Mouse (Mus musculus): Measurements from ENCODE around the gene Gm5460. TPM values are rescaled to one million over a fixed set of nuclear protein-coding genes. Genes with fewer than 3 reads are reported as not detected.

Gm5460 gene
- polyA plus RNA-seq, 1 experiment from 2014 or later: not detected

DNA sequence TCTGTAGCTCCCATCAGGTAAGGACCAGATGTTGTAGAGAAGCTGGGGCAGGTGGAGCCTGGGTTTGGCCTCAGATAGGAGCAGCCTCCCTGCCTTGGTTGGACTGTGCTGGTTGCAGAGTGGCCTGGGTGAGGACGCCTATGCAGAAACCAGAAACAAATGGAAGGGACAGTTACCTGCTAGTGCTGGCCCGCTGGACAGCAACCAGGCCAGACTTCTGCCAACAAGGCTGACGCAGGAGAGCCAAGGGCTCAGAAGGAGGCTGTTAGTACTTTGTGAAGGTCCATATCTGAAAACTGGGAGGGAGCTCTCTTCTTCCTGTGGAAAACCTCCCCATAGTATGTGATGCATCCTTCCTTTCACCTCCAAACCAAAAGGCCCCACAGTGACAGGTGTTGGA is 26.8 kb downstream of the Gm5460 start:
- ATAC-seq (ENCODE audit: low read depth): no peak
- no peak overlapping the region for H3K4me3 ChIP-seq (ENCODE audit: low read depth, low read length)
- H3K4me1 ChIP-seq (ENCODE audit: control insufficient read depth, insufficient read depth, low read length): no peaks in the 10 kb centered on the region
- WGBS: 84% methylated on average over 3 of the region's 3 CpGs
- H3K4me2 ChIP-seq (ENCODE audit: low read depth, low read length): no peak overlapping the region
- no peaks in the 10 kb centered on the region for H3K27me3 ChIP-seq (ENCODE audit: control insufficient read depth, insufficient read depth, low read length)
- H3K9ac ChIP-seq (replicated peaks; ENCODE audit: low read depth, low read length): no peak overlapping the region
- H3K9me3 ChIP-seq (ENCODE audit: control insufficient read depth, low read length): no peaks in the 10 kb centered on the region
- H3K36me3 ChIP-seq (ENCODE audit: control insufficient read depth, insufficient read depth, low read length): no peaks in the 10 kb centered on the region
- no peak overlapping the region for H3K27ac ChIP-seq (ENCODE audit: low read depth, low read length)

DNA sequence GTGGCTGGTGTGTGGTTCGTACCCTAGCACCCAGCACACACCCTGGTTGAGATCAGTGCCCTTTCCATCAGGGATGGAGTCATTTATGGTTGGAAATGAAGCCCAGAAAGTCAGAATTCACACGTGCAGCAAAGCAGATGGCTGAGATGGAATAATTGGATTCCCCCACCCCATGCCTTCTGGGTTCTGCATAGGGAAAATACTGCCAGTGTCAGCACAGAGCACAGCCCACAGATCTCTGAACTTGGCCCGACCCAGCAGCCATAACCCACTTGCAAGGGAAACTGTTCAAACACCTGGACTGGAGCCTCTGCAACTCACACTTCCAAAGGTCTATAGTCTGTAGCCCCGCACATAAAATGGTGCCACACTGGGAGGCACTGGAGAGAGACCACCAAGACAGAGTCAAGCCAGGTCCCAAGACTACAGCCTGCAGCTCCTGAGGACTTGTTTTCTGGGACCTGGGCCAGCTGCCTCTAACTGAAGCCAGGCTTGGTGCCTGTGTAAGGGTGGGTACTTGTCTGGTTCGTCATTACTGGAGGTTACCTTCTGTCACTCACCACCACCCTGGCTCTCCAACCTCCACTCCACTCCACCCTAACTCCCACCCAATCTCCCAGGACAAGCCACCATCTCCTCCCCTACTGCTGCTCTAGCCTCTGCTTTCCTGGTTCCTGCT is 33.7 kb downstream of the Gm5460 start:
- Histone ChIP-seq H3K9me3 (ENCODE audit: control insufficient read depth, low read length) (no peaks in the 10 kb centered on the region), H3K27ac (ENCODE audit: low read depth, low read length) (no peak overlapping the region), H3K9ac (replicated peaks; ENCODE audit: low read depth, low read length) (no peak overlapping the region), H3K4me2 (ENCODE audit: low read depth, low read length) (no peak overlapping the region), H3K27me3 (ENCODE audit: control insufficient read depth, insufficient read depth, low read length) (no peaks in the 10 kb centered on the region), H3K4me1 (ENCODE audit: control insufficient read depth, insufficient read depth, low read length) (no peaks in the 10 kb centered on the region), H3K36me3 (ENCODE audit: control insufficient read depth, insufficient read depth, low read length) (no peaks in the 10 kb centered on the region), H3K4me3 (ENCODE audit: low read depth, low read length) (no peak overlapping the region)
- ATAC-seq (ENCODE audit: low read depth): no peak
- WGBS: 74% methylated on average over 5 of the region's 5 CpGs

GRCm38 (mm10) chr14:34052516-34052915 is 36.0 kb downstream of the Gm5460 start, which contains the start of gene Antxrl:
Gene Antxrl (plus strand): TSS chr14:34052707.
- WGBS: 85% methylated on average over 6 of the region's 6 CpGs
- Histone ChIP-seq H3K4me2 (ENCODE audit: low read depth, low read length) (no peak within 1 kb of the TSS), H3K4me1 (ENCODE audit: control insufficient read depth, insufficient read depth, low read length) (no peaks in the 10 kb centered on the region), H3K36me3 (ENCODE audit: control insufficient read depth, insufficient read depth, low read length) (no peaks in the 10 kb centered on the region), H3K27ac (ENCODE audit: low read depth, low read length) (no peak within 1 kb of the TSS), H3K27me3 (ENCODE audit: control insufficient read depth, insufficient read depth, low read length) (no peaks in the 10 kb centered on the region), H3K9me3 (ENCODE audit: control insufficient read depth, low read length) (no peaks in the 10 kb centered on the region), H3K9ac (replicated peaks; ENCODE audit: low read depth, low read length) (no peak within 1 kb of the TSS), H3K4me3 (ENCODE audit: low read depth, low read length) (no peak within 1 kb of the TSS)
- no peak for ATAC-seq (ENCODE audit: low read depth)

- Histone ChIP-seq H3K4me1 (ENCODE audit: control insufficient read depth, insufficient read depth, low read length) (no peaks in the 10 kb centered on the region), H3K27me3 (ENCODE audit: control insufficient read depth, insufficient read depth, low read length) (no peaks in the 10 kb centered on the region), H3K4me2 (ENCODE audit: low read depth, low read length) (no peak overlapping the region), H3K4me3 (ENCODE audit: low read depth, low read length) (no peak overlapping the region), H3K36me3 (ENCODE audit: control insufficient read depth, insufficient read depth, low read length) (no peaks in the 10 kb centered on the region), H3K9me3 (ENCODE audit: control insufficient read depth, low read length) (no peaks in the 10 kb centered on the region), H3K9ac (replicated peaks; ENCODE audit: low read depth, low read length) (no peak overlapping the region), H3K27ac (ENCODE audit: low read depth, low read length) (no peak overlapping the region)
- WGBS: 78% methylated on average over 6 of the region's 6 CpGs
- ATAC-seq (ENCODE audit: low read depth): no peak
Measured at GRCm38 (mm10) chr14:34071665-34072064, 55.1 kb downstream of the Gm5460 start.

- Histone ChIP-seq H3K27me3 (ENCODE audit: control insufficient read depth, insufficient read depth, low read length) (no peaks in the 10 kb centered on the region), H3K9me3 (ENCODE audit: control insufficient read depth, low read length) (no peaks in the 10 kb centered on the region), H3K27ac (ENCODE audit: low read depth, low read length) (no peak overlapping the region), H3K4me2 (ENCODE audit: low read depth, low read length) (no peak overlapping the region), H3K36me3 (ENCODE audit: control insufficient read depth, insufficient read depth, low read length) (no peaks in the 10 kb centered on the region), H3K4me1 (ENCODE audit: control insufficient read depth, insufficient read depth, low read length) (no peaks in the 10 kb centered on the region), H3K4me3 (ENCODE audit: low read depth, low read length) (no peak overlapping the region), H3K9ac (replicated peaks; ENCODE audit: low read depth, low read length) (no peak overlapping the region)
- 30% methylated on average over 4 of the region's 4 CpGs for WGBS
- ATAC-seq (ENCODE audit: low read depth): no peak
Measured at GRCm38 (mm10) chr14:34075346-34075745, 58.8 kb downstream of the Gm5460 start.

DNA sequence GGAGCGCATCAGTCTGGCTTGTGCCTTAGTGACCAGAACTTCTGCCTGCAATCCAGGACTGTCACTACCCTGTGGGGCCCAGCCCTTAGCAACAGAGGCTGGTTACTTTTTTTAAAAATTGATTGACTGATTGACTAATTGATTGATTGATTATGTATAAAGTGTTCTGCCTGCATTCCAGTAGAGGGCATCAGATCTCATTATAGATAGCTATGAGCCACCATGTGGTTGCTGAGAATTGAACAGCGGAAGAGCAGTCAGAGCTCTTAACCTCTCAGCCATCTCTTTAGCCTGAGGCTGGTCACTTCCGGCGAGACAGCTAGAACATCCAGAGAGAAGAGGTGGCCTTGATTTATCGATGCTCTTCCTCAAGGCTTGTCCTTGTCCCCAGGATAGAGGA is 60.7 kb downstream of the Gm5460 start:
- WGBS: 72% methylated on average over 5 of the region's 5 CpGs
- no peaks in the 10 kb centered on the region for H3K4me1 ChIP-seq (ENCODE audit: control insufficient read depth, insufficient read depth, low read length)
- H3K27me3 ChIP-seq (ENCODE audit: control insufficient read depth, insufficient read depth, low read length): no peaks in the 10 kb centered on the region
- no peaks in the 10 kb centered on the region for H3K36me3 ChIP-seq (ENCODE audit: control insufficient read depth, insufficient read depth, low read length)
- H3K9ac ChIP-seq (replicated peaks; ENCODE audit: low read depth, low read length): no peak overlapping the region
- ATAC-seq (ENCODE audit: low read depth): no peak
- no peak overlapping the region for H3K27ac ChIP-seq (ENCODE audit: low read depth, low read length)
- H3K4me3 ChIP-seq (ENCODE audit: low read depth, low read length): no peak overlapping the region
- H3K9me3 ChIP-seq (ENCODE audit: control insufficient read depth, low read length): no peaks in the 10 kb centered on the region
- H3K4me2 ChIP-seq (ENCODE audit: low read depth, low read length): no peak overlapping the region

DNA sequence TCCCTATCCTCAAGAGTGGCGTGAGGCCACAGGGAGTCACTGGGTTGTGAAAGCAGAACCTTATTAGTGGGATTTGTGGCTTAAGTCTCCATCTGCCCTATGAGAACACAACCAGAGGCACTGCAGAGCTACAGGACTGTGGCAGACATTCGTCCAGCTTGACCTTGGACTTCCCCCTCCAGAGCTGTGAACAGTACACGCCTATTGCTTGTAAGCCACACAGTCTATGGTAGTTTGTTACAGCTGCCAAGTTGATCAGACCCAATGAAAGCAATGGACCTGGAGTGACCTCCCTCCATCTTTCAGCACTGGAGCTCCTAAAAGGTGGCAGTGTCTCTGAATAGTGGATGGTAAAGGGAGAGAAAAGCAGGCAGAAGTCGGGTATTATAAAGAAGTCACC is 61.7 kb downstream of the Gm5460 start:
- H3K27me3 ChIP-seq (ENCODE audit: control insufficient read depth, insufficient read depth, low read length): no peaks in the 10 kb centered on the region
- no peaks in the 10 kb centered on the region for H3K4me1 ChIP-seq (ENCODE audit: control insufficient read depth, insufficient read depth, low read length)
- no peak overlapping the region for H3K4me3 ChIP-seq (ENCODE audit: low read depth, low read length)
- H3K9me3 ChIP-seq (ENCODE audit: control insufficient read depth, low read length): no peaks in the 10 kb centered on the region
- H3K9ac ChIP-seq (replicated peaks; ENCODE audit: low read depth, low read length): no peak overlapping the region
- H3K4me2 ChIP-seq (ENCODE audit: low read depth, low read length): no peak overlapping the region
- WGBS: 67% methylated on average over 4 of the region's 4 CpGs
- no peak overlapping the region for H3K27ac ChIP-seq (ENCODE audit: low read depth, low read length)
- no peaks in the 10 kb centered on the region for H3K36me3 ChIP-seq (ENCODE audit: control insufficient read depth, insufficient read depth, low read length)
- ATAC-seq (ENCODE audit: low read depth): no peak

DNA sequence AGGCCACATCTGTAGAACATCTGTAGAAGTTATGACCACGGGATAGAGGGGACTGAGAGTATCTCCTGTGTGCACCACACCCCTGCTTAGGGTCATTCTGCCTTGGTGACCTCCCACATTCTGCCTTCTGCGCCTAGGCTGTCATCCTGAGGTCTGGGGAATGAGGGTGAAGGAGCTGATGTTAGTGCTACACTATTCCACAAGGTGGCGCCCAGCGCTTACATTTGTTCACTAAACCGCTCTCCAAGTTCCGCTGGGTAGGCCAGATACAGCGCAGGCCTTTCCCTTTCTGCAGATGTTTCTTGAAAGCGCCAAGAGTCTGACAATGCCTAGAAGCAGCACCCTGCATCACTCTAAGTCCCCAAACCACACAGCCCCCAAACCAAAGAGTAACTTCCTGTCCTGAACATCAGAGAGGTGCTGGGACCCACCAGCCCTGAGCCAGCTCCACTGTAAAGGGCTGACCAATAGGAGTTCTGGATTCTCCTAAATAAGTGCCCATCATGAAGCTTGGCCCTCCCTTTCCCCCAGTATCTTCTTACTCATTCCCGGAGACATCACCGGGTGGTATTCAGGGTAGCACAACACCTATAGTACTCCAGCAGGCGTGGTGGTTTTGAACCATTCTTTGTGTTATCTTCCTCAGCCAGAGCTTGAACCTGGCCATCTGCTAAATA is 63.9 kb downstream of the Gm5460 start:
- H3K9me3 ChIP-seq (ENCODE audit: control insufficient read depth, low read length): no peaks in the 10 kb centered on the region
- no peak overlapping the region for H3K9ac ChIP-seq (replicated peaks; ENCODE audit: low read depth, low read length)
- peak; percentile 90 for ATAC-seq (ENCODE audit: low read depth)
- H3K4me2 ChIP-seq (ENCODE audit: low read depth, low read length): no peak overlapping the region
- 12% methylated on average over 11 of the region's 11 CpGs for WGBS
- no peak overlapping the region for H3K4me3 ChIP-seq (ENCODE audit: low read depth, low read length)
- no peaks in the 10 kb centered on the region for H3K27me3 ChIP-seq (ENCODE audit: control insufficient read depth, insufficient read depth, low read length)
- no peaks in the 10 kb centered on the region for H3K36me3 ChIP-seq (ENCODE audit: control insufficient read depth, insufficient read depth, low read length)
- no peaks in the 10 kb centered on the region for H3K4me1 ChIP-seq (ENCODE audit: control insufficient read depth, insufficient read depth, low read length)
- H3K27ac ChIP-seq (ENCODE audit: low read depth, low read length): no peak overlapping the region

DNA sequence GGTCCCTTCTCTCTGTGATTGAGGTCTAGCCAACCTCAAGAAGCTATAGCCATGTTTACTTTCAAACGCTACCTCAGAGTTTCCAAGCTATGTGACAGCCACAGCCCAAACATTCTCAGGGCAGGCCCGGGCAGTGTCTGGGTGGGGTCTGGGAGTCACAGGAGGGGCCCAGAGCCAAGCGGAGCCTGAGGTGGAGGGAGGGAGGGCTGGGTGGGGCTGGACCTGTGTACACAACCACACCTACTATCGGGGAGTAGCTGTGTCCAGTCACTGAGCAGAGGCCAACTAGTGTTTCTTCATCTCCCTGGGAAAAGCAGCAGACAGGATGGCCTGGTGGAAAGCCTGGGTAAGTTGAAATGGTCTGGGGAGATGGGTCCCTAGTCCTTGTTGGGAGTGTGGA is 69.2 kb downstream of the Gm5460 start, which contains the start of gene Anxa8:
TSS of gene Anxa8 (plus strand) at position 251 of the 400 bp plus-strand sequence.
- Histone ChIP-seq H3K9me3 (ENCODE audit: control insufficient read depth, low read length) (no peaks in the 10 kb centered on the region), H3K36me3 (ENCODE audit: control insufficient read depth, insufficient read depth, low read length) (no peaks in the 10 kb centered on the region), H3K4me2 (ENCODE audit: low read depth, low read length) (no peak within 1 kb of the TSS), H3K4me3 (ENCODE audit: low read depth, low read length) (no peak within 1 kb of the TSS), H3K9ac (replicated peaks; ENCODE audit: low read depth, low read length) (no peak within 1 kb of the TSS), H3K27me3 (ENCODE audit: control insufficient read depth, insufficient read depth, low read length) (no peaks in the 10 kb centered on the region), H3K4me1 (ENCODE audit: control insufficient read depth, insufficient read depth, low read length) (no peaks in the 10 kb centered on the region), H3K27ac (ENCODE audit: low read depth, low read length) (no peak within 1 kb of the TSS)
- ATAC-seq (ENCODE audit: low read depth): no peak
- 81% methylated on average over 4 of the region's 4 CpGs for WGBS
